Mouse (Mus musculus) midbrain, embryonic 10.5 days (tissue): ENCODE results near the gene Pdzd7. TPM values are rescaled to one million over a fixed set of nuclear protein-coding genes. Genes with fewer than 3 reads are reported as not detected.

ENCODE experiments used
- DNase-seq: peaks from one replicate; pipeline ENCODE4 v3.0.0-alpha.2; 2017; ENCODE audit warnings: low spot score
- H3K27ac ChIP-seq: fragments of 300-500 bp; sonication (generic); replicated peaks from 2 replicates; pipeline ENCODE4 v1.5.1; 2016; ENCODE audit warnings: mild to moderate bottlenecking
- H3K27me3 ChIP-seq: fragments of 300-500 bp; sonication (generic); 2 replicates; pipeline ENCODE4 v1.6.1; 2016; ENCODE audit warnings: low read depth, mild to moderate bottlenecking; ENCODE audit not compliant: poor library complexity, severe bottlenecking
- H3K36me3 ChIP-seq: fragments of 300-500 bp; sonication (generic); 2 replicates; pipeline ENCODE4 v1.6.1; 2016; ENCODE audit warnings: mild to moderate bottlenecking, moderate library complexity
- H3K4me1 ChIP-seq: fragments of 300-500 bp; sonication (generic); 2 replicates; pipeline ENCODE4 v1.6.1; 2016
- H3K4me3 ChIP-seq: fragments of 300-500 bp; sonication (generic); 2 replicates; pipeline ENCODE4 v1.5.1; 2016; ENCODE audit warnings: mild to moderate bottlenecking, moderate library complexity
- H3K9me3 ChIP-seq: fragments of 300-500 bp; sonication (generic); replicated peaks from 2 replicates; pipeline ENCODE4 v1.6.1; 2016; ENCODE audit warnings: mild to moderate bottlenecking
- WGBS: fragments of 180-500 bp; shearing (Covaris S2); methylation state at CpG from one replicate; pipeline ENCODE4 v1.1.7; 2016; 5-methylcytosine and 5-hydroxymethylcytosine counted together
- polyA plus RNA-seq: library from polyadenylated mRNA; unstranded; fragments of >200 nt; fragmentation: Nextera tagmentation; extraction: Ambion mirVana; gene quantifications from 2 replicates; pipeline ENCODE4 v1.2.1, GENCODE M21; 2016

Gene Pdzd7
- polyA plus RNA-seq, 1 experiment from 2014 or later = 0.19 TPM

DNA sequence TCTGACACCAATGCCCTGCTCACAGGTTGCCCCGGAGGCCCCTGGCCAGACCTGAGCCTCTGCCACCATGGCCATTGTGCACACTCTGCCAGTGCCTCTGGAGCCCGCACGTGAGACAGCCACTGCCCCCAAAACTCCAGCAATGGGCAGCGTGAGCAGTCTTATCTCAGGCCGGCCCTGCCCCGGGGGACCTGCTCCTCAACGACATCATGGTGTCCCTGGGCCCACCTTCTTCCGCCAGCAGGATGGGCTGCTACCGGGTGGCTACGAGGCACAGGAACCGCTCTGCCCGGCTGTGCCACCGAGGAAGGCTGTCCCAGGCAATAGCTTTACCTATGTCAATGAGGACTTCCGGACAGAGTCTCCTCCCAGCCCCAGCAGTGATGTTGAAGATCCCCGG lies 24.2 kb downstream of the Pdzd7 start:
- peak; percentile 10 for DNase-seq
- WGBS = 93% methylated on average over 15 of the region's 15 CpGs
- no peaks in the 10 kb centered on the region for H3K9me3 ChIP-seq
- H3K27ac ChIP-seq = 0 out of 2 replicates have a peak overlapping the region, but pooled peaks have one; percentile 9
- H3K36me3 ChIP-seq = peaks cover 68% of the 10 kb centered on the region
- H3K27me3 ChIP-seq = no peaks in the 10 kb centered on the region
- H3K4me1 ChIP-seq = peaks cover 62% of the 10 kb centered on the region
- peak overlapping the region; percentile 18; the same call in 1 of the 2 replicates for H3K4me3 ChIP-seq

DNA sequence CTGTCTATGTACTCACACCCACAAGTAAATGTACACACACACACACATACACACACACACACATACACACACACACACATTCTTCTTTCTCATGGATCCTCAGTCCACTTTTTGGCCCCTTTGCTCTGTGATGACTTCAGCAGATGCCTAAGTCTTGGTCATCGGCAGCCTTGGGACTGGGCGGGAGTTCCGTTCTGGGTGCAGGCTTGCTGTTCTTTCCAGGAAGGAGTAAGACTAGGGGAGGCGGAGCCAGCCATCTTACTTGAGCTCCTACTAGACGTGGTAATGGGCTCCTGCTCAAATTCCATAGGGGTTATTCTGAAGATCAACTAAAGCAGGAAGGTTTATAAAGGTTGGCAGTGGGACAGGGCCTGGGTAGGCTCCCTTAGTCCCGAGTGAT lies 25.2 kb downstream of the Pdzd7 start:
- Histone ChIP-seq H3K27ac (no peak overlapping the region), H3K4me3 (peak overlapping the region; percentile 87; the same call in 1 of the 2 replicates)
- WGBS = 77% methylated on average over 6 of the region's 6 CpGs

DNA sequence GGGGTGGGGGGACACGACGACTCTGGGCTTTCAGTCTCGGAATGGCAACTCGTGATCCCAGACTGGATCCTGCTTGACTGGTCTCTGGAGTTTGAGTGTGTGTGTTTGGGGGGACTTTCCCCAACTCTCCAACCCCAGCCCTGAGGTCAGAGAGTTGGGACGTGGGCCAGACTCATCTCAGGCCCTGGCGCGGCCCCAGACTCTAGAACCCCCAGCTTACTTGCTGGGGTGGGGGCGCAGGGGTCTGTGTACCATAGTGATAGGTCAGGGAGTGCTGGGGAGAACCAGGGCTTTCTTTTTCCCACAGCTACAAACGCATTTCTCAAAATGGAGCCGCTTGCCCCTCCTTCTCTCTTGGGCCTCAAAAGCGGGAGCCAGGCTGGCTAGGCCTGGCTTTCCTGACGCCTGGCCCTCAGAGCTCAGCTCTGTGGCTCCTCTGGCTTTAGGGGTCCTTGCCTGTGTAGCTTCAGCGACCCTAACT lies 27.1 kb downstream of the Pdzd7 start:
- no peaks in the 10 kb centered on the region for H3K9me3 ChIP-seq
- 1% methylated on average over 12 of the region's 13 CpGs for WGBS
- H3K4me3 ChIP-seq = peak overlapping the region; percentile 87
- H3K27ac ChIP-seq = peak overlapping the region; percentile 99
- H3K27me3 ChIP-seq = no peaks in the 10 kb centered on the region
- peaks cover 38% of the 10 kb centered on the region for H3K36me3 ChIP-seq
- peak; percentile 57 for DNase-seq
- H3K4me1 ChIP-seq = peaks cover 80% of the 10 kb centered on the region

More for the DNA sequence above, 25.2 kb downstream of the Pdzd7 start:
- no peak for DNase-seq
- Histone ChIP-seq H3K4me1 (peaks cover 70% of the 10 kb centered on the region), H3K9me3 (no peaks in the 10 kb centered on the region), H3K36me3 (peaks cover 58% of the 10 kb centered on the region), H3K27me3 (no peaks in the 10 kb centered on the region)

DNA sequence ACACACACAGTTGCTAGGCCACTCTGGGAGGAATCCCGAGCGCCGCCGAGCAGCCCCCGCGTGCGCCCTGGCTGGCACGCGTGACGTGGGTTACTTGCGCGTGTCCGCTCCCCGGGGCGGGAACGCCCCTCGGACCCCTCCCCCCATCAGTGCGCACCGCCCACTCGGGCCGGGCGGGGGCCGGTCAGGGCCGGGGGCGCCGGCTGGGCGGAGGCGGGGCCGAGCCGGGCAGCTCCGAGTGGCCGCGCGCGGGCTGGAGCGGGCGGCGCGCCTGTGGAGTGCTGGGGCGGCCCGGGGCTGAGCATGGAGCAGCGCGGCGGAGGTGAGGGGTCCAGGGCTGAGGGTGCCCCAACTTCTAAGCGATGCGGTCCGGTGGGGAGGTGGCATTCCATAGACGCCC lies 27.6 kb downstream of the Pdzd7 start:
- Histone ChIP-seq H3K36me3 (peaks cover 33% of the 10 kb centered on the region), H3K4me1 (peaks cover 80% of the 10 kb centered on the region), H3K4me3 (peak overlapping the region; percentile 87), H3K9me3 (no peaks in the 10 kb centered on the region), H3K27ac (peak overlapping the region; percentile 99), H3K27me3 (no peaks in the 10 kb centered on the region)
- WGBS = under 1% methylated on average over 48 of the region's 48 CpGs
- peak; percentile 85 for DNase-seq

DNA sequence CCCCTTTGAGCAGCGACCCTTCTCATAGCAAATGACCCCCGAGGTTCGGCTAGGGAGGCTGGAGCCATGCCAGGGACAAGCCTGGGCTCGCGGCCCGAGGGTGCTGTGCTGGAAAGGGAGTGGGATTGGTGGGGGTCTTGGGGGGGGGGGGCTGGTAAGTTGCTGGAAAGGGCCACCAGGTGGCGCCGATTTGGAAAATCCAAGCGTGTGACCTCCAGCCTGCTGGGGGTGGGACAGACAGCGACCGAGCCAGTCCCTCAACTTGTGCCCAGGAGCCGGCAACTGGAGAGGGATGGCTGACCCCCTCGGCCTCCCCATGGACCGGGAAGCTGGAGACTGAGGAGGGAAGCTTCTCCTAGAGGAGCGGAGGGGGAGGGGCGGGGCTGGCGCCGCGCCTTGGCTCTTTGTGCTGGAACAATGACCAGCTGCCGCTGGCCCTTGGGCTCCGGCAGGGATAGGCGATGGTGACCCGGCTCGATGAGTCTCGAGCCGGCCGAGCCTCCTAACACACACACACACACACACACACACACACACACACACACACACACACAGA lies 28.2 kb downstream of the Pdzd7 start:
- Histone ChIP-seq H3K4me3 (peak overlapping the region; percentile 87), H3K27me3 (no peaks in the 10 kb centered on the region), H3K27ac (peak overlapping the region; percentile 99), H3K36me3 (peaks cover 33% of the 10 kb centered on the region), H3K9me3 (no peaks in the 10 kb centered on the region), H3K4me1 (peaks cover 82% of the 10 kb centered on the region)
- peak; percentile 92 for DNase-seq
- under 1% methylated on average over 19 of the region's 27 CpGs for WGBS

DNA sequence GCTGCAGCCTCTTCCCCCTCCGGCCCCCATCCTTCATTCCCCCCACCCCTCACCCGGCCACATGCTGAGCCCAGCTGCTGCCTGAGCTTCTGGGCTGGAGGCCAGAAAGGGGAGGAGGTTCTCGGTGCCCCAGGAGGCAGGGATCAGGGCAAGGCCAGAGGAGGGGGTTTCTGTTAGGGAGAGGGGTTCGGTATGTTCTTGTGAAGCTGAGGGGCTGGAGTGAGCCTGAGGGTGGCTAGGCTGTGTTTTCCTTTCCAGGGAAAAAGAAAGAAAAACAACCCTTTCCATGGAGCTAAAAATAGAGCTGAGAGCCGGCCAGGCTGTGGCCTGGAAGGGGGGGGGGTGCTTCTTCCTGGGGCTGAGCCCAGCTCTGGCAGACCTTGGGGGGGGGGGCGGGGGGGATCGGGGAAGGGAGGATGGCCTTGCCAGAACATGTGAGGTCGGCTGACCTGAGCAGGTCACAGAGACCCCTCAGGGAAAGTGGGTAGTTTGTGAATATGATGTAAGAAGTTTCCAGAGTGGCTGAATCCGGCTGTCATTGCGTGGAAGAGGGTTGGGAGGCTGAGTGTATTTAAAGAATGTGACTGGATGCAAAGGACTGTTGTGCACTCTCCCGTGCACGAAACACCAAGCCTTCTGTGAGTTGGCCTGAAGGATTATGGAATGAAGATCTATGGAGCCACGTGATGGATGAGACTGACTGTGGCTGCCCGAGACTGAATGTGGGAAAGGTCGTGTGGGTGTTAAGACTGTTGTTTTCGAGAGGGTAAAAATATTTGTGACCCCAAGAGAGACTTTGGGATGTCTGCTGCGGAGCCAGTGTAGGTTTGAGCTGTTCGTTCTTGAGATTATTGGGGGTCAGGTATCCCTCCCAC lies 28.9 kb downstream of the Pdzd7 start:
- peaks cover 33% of the 10 kb centered on the region for H3K36me3 ChIP-seq
- WGBS = 1% methylated on average over 18 of the region's 18 CpGs
- H3K27me3 ChIP-seq = no peaks in the 10 kb centered on the region
- peak; percentile 74 for DNase-seq
- peaks cover 80% of the 10 kb centered on the region for H3K4me1 ChIP-seq
- no peaks in the 10 kb centered on the region for H3K9me3 ChIP-seq
- peak overlapping the region; percentile 99 for H3K27ac ChIP-seq
- peak overlapping the region; percentile 87 for H3K4me3 ChIP-seq

DNA sequence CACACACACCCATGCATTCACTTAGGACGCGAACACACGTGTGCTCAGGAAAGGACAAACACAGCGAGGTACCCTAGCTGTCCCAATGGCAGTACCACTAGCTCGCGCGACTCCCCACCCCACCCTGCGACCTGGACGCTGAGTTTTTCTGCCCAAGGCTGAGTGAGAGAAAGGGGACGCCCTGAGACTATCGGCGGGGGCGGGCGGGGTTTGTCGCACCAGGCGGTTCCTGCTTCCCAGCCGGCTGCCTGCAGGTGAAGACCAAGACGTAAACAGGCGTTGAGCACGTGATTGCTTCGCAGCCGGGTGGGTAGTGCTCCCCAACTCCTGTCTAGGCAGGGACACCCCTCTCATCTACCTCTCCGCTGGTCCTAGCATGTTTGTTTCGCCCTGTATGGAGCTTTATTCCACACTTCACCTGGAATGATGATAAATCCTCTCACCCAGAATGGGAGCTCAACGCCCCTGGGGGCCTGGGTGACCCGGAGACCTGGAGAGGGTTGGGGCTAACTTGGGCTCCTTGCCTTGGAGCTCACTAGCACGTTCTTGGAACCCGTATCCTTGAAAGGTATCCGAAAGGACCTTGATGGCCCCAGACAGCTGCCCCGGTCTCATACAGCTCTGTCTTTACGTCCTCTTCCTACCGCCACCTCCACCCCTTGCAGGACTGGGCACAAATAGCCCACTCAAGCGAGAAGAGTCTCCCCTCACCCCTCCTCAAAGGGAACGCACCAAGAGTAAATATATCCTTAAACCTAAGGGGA lies 29.8 kb downstream of the Pdzd7 start:
- peaks cover 71% of the 10 kb centered on the region for H3K4me1 ChIP-seq
- peaks cover 33% of the 10 kb centered on the region for H3K36me3 ChIP-seq
- WGBS = under 1% methylated on average over 34 of the region's 34 CpGs
- peak; percentile 56 for DNase-seq
- no peaks in the 10 kb centered on the region for H3K27me3 ChIP-seq
- peak overlapping the region; percentile 87 for H3K4me3 ChIP-seq
- H3K27ac ChIP-seq = peak overlapping the region; percentile 99
- no peaks in the 10 kb centered on the region for H3K9me3 ChIP-seq

DNA sequence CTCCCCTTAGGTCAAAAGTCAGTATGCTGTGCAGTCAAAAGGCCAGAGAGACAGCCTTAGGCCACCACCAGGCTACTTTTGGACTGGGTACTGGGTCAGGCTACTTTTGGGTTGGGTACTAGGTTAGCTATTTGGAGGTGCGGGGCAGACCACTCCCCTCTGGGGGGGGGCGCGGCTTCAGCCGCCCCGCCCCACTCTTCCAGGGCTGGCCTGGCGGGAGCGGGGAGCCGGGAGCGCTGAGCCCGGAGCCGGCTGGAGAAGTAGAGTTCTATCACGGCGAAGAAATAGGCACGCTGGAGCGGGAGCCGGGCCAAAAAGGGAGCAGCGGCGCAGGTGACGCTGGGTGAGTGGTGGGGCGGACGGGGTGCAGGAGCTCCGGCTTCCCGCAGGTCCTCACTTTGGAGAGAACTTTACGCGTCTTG lies 30.5 kb downstream of the Pdzd7 start:
- Histone ChIP-seq H3K36me3 (peaks cover 33% of the 10 kb centered on the region), H3K4me1 (peaks cover 64% of the 10 kb centered on the region), H3K9me3 (no peaks in the 10 kb centered on the region), H3K27ac (peak overlapping the region; percentile 99), H3K27me3 (no peaks in the 10 kb centered on the region), H3K4me3 (peak overlapping the region; percentile 87)
- WGBS = under 1% methylated on average over 25 of the region's 25 CpGs
- peak; percentile 47 for DNase-seq

DNA sequence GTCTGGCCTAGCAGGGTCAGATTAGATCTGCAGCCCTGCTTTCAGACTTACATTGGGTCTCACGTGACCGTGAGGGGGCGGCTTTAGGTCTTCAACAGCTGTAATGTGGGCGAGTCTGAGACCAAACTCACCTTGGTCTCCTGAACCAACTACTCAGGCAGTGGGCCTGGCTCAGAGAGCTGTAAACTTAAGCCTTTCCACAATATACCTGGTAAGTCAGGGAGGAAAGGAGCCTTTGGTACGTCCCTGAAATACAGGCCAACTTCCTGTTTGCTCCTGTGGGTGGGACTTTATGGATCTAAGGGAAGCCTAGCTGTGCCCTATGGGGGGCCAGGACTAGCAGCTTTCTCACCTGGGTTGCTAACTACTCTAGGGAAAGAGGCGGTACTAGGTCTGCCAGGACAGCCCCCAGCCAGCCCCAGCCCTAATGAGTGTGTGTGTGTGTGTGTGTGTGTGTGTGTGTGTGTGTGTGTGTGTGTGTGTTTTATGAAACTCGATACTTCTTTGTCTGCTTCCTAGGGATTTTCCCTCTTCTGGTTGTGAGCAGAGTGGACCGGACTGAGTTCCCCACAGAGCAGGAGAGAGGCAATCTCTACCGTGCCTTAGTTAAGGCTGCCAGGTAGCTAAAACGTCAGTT lies 31.1 kb downstream of the Pdzd7 start, which contains the start of gene Lzts2:
TSS of gene Lzts2 (plus strand) at position 80 of the 637 bp plus-strand sequence.
- DNase-seq = no peak
- H3K4me3 ChIP-seq = peak within 1 kb of the TSS; percentile 87
- H3K9me3 ChIP-seq = no peaks in the 10 kb centered on the region
- peak within 1 kb of the TSS; percentile 99 for H3K27ac ChIP-seq
- H3K36me3 ChIP-seq = peaks cover 33% of the 10 kb centered on the region
- WGBS = 8% methylated on average over 10 of the region's 10 CpGs
- H3K4me1 ChIP-seq = peaks cover 59% of the 10 kb centered on the region
- H3K27me3 ChIP-seq = no peaks in the 10 kb centered on the region

DNA sequence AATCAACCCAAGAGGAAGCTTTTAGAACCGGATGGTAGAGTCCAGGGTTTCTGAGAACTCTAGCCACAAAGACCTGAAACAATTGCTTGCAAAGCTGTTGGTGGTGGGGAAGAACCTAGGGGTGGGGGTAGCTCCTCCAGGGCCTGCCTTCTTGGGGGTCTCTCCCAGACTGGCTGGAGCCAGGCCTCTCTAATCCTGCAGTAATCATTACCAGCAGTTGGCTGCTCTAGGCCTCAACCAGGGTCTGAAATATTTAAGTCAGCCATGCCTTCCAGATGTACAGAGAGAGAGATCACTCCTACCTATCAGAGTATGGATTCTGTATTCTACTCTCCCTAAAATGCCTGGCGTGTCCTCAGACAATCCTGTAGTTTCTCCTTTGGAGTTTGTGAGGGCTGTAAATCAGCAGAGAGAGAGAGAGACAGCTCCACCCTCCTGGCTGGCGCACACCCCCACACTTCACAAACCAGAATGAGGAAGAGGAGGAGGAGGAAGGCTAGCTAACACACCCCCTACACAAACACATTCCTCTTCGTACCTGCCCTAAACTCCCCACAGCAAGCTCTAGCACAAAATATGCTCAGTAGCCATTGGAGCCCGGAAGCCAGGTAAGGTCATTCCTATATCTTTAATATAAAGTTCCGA lies 31.8 kb downstream of the Pdzd7 start:
- H3K4me1 ChIP-seq = peaks cover 55% of the 10 kb centered on the region
- H3K27me3 ChIP-seq = no peaks in the 10 kb centered on the region
- no peaks in the 10 kb centered on the region for H3K9me3 ChIP-seq
- no peak for DNase-seq
- WGBS = 67% methylated on average over 6 of the region's 6 CpGs
- no peak overlapping the region for H3K4me3 ChIP-seq
- peak overlapping the region; percentile 0; the same call in 1 of the 2 replicates for H3K27ac ChIP-seq
- H3K36me3 ChIP-seq = peaks cover 39% of the 10 kb centered on the region

DNA sequence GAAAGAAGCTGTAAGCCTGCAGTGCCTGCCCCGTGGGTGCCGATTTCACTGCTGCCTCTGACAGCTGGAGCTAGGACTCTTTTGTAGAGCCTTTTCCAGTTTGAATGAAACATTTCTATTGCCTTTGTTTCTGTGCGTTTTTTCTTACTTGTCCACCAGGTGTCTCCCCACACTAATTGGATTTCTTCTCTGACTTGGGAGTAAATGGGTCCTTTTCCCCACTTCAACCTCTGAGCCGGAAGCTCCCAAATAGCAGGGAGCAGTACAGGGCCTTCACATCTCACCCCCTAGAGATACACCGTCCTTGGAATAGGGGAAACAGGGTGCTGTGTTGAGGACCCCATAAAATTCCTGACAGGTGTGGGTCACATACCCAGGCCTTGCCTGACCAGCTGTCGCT lies 32.9 kb downstream of the Pdzd7 start:
- DNase-seq = no peak
- peaks cover 55% of the 10 kb centered on the region for H3K4me1 ChIP-seq
- peaks cover 50% of the 10 kb centered on the region for H3K36me3 ChIP-seq
- no peak overlapping the region for H3K4me3 ChIP-seq
- no peaks in the 10 kb centered on the region for H3K9me3 ChIP-seq
- WGBS = 46% methylated on average over 6 of the region's 6 CpGs
- no peaks in the 10 kb centered on the region for H3K27me3 ChIP-seq
- no peak overlapping the region for H3K27ac ChIP-seq
